Mouse (Mus musculus): ENCODE results near the gene Dock8. TPM values are rescaled to one million over a fixed set of nuclear protein-coding genes. Genes with fewer than 3 reads are reported as not detected.
A peak's percentile ranks its signal among the peaks of the same experiment; 100 is the strongest.

Dock8 gene
- total and polyA plus RNA-seq, 3 experiments: 9.8 to 37.5 (median 22.4) TPM

- no peak for TF ChIP-seq CHD1 (IDR thresholded peaks at IDR 0.05; ENCODE audit: low read depth, low read length)
- no peak for TF ChIP-seq SMC3 (IDR thresholded peaks at IDR 0.05; ENCODE audit: low read depth, low read length)
- no peak for TF ChIP-seq RCOR1 (conservative IDR thresholded peaks at IDR 0.05; ENCODE audit: low read depth, low read length)
- no peak for TF ChIP-seq UBTF (IDR thresholded peaks at IDR 0.05; ENCODE audit: low read depth, low read length)
- TF ChIP-seq ZKSCAN1 (IDR thresholded peaks at IDR 0.05; ENCODE audit: borderline replicate concordance, low read depth, low read length): no peak
- no peak for TF ChIP-seq ZMIZ1 (IDR thresholded peaks at IDR 0.05; ENCODE audit: low read depth, low read length)
- TF ChIP-seq USF2 (conservative IDR thresholded peaks at IDR 0.05; ENCODE audit: low read depth, low read length): no peak
- TF ChIP-seq PAX5 (IDR thresholded peaks at IDR 0.05; ENCODE audit: low read length): no peak
- no peak for TF ChIP-seq MXI1 (IDR thresholded peaks at IDR 0.05; ENCODE audit: low read depth, low read length)
- no peak for TF ChIP-seq USF1 (IDR thresholded peaks at IDR 0.05; ENCODE audit: low read depth, low read length)
- dilution Hi-C loops (cut with MboI; ENCODE audit: extremely low pct_ligation_motif_present, extremely low pct_unique_long_range_greater_than_20kb, low sequenced_read_pairs): no loop called here
These were observed 60.6 kb downstream of the Dock8 start for GRCm38 (mm10) chr19:25059847-25060364.

GRCm38 (mm10) chr19:25060375-25060774, 61.0 kb downstream of the Dock8 start:
- in situ Hi-C loops (cut with MboI; ENCODE audit: low pct_ligation_motif_present, low pct_unique_long_range_greater_than_20kb, low sequenced_read_pairs) (no loop called here), dilution Hi-C loops (cut with MboI; ENCODE audit: extremely low pct_ligation_motif_present, extremely low pct_unique_long_range_greater_than_20kb, low sequenced_read_pairs) (no loop called here)
- Histone ChIP-seq H3K4me2 (ENCODE audit: insufficient read depth, low read depth, poor library complexity, severe bottlenecking) (peak overlapping the region; percentile 88), H3K79me2 (replicated peaks; ENCODE audit: control insufficient read depth, extremely low read depth, insufficient read depth, poor library complexity, severe bottlenecking) (peaks cover 75% of the 10 kb centered on the region), H3K36me3 (replicated peaks in 1 of 2; ENCODE audit: control insufficient read depth in 1 of 2, insufficient read depth in 1 of 2, low read length in 1 of 2) (peaks cover 12 to 64% of the 10 kb centered on the region in 2 experiments), H3K27ac (ENCODE audit: insufficient read depth, low read depth) (peak overlapping the region; percentile 70), H3K9ac (ENCODE audit: insufficient read depth, low read depth) (peak overlapping the region; percentile 55), H3K27me3 (replicated peaks) (no peaks in the 10 kb centered on the region), H3K4me3 (replicated peaks in 1 of 3; ENCODE audit: low read depth in 2 of 3, low read length in 2 of 3, poor library complexity in 1 of 3) (peak overlapping the region in 2 of 3 experiments; percentile 11 to 37), H3K9me3 (replicated peaks; ENCODE audit: low read length) (no peaks in the 10 kb centered on the region), H3K4me1 (ENCODE audit: control insufficient read depth in 1 of 2, insufficient read depth in 2 of 2) (peaks cover 36 to 85% of the 10 kb centered on the region in 2 experiments)
- no peak for DNase-seq (ENCODE audit: extremely low read depth)
- TF ChIP-seq CHD2 (IDR thresholded peaks at IDR 0.05; ENCODE audit: low read length): 0 out of 2 replicates have a peak, but pooled peaks have one; percentile 48
- no peak for TF ChIP-seq CTCF (conservative IDR thresholded peaks at IDR 0.05 in 1 of 2, IDR thresholded peaks at IDR 0.05 in 1 of 2; ENCODE audit: low read depth in 2 of 2, low read length in 2 of 2)

More at GRCm38 (mm10) chr19:25059847-25060364, 60.6 kb downstream of the Dock8 start:
- Histone ChIP-seq H3K79me2 (replicated peaks; ENCODE audit: control insufficient read depth, extremely low read depth, insufficient read depth, poor library complexity, severe bottlenecking) (peaks cover 80% of the 10 kb centered on the region), H3K9ac (ENCODE audit: insufficient read depth, low read depth) (peak overlapping the region; percentile 55), H3K9me3 (replicated peaks; ENCODE audit: low read length) (no peaks in the 10 kb centered on the region), H3K4me1 (ENCODE audit: control insufficient read depth in 1 of 2, insufficient read depth in 2 of 2) (peaks cover 36 to 90% of the 10 kb centered on the region in 2 experiments), H3K4me3 (replicated peaks in 1 of 3; ENCODE audit: low read depth in 2 of 3, low read length in 2 of 3, poor library complexity in 1 of 3) (no peak overlapping the region), H3K4me2 (ENCODE audit: insufficient read depth, low read depth, poor library complexity, severe bottlenecking) (peak overlapping the region; percentile 88), H3K27ac (ENCODE audit: insufficient read depth, low read depth) (peak overlapping the region; percentile 70), H3K36me3 (replicated peaks in 1 of 2; ENCODE audit: control insufficient read depth in 1 of 2, insufficient read depth in 1 of 2, low read length in 1 of 2) (peaks cover 12 to 63% of the 10 kb centered on the region in 2 experiments), H3K27me3 (replicated peaks) (no peaks in the 10 kb centered on the region)
- in situ Hi-C loops (cut with MboI; ENCODE audit: low pct_ligation_motif_present, low pct_unique_long_range_greater_than_20kb, low sequenced_read_pairs): no loop called here
- no peak for DNase-seq (ENCODE audit: extremely low read depth)

DNA sequence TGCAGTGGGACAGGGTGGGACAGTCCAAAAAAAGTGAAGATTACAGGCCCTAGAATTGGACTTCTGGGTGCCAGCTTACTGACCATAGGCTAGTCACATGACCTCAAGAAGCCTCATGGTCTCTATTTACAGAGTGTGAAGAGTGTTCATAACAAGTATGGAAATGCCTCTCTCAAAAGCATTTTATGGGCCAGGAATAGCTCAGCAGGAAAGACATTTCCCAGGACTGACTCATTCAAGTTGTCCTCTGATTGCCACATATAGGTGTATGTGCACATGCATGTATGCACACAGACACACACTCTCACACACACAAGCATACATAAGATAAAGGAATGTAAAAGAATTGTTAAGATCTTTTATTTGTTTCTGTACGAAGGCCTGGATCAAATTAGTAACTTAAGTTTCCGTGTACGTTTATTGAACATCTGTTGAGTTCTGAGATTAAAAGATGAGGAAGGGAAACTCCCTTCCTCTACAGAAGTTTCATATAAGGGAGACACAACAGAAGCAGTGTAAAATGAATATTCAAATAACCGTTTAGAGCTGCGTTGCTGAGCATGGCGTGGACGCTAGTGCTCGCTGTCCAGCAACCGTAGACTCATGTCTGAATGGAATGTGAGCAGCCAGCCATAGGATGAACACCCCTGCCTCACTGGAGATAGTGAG, 63.0 kb downstream of the Dock8 start:
- Histone ChIP-seq H3K27ac (ENCODE audit: insufficient read depth, low read depth) (peak overlapping the region; percentile 90), H3K36me3 (replicated peaks in 1 of 2; ENCODE audit: control insufficient read depth in 1 of 2, insufficient read depth in 1 of 2, low read length in 1 of 2) (peaks cover 16 to 61% of the 10 kb centered on the region in 2 experiments), H3K4me1 (ENCODE audit: control insufficient read depth in 1 of 2, insufficient read depth in 2 of 2) (peaks cover 24 to 75% of the 10 kb centered on the region in 2 experiments), H3K79me2 (replicated peaks; ENCODE audit: control insufficient read depth, extremely low read depth, insufficient read depth, poor library complexity, severe bottlenecking) (peaks cover 56% of the 10 kb centered on the region), H3K4me2 (ENCODE audit: insufficient read depth, low read depth, poor library complexity, severe bottlenecking) (peak overlapping the region; percentile 88), H3K27me3 (replicated peaks) (no peaks in the 10 kb centered on the region), H3K9me3 (replicated peaks; ENCODE audit: low read length) (no peaks in the 10 kb centered on the region), H3K4me3 (replicated peaks in 1 of 3; ENCODE audit: low read depth in 2 of 3, low read length in 2 of 3, poor library complexity in 1 of 3) (peak overlapping the region in 2 of 3 experiments; percentile 13 to 21), H3K9ac (ENCODE audit: insufficient read depth, low read depth) (no peak overlapping the region)
- peak; percentile 69 for DNase-seq (ENCODE audit: extremely low read depth)
- in situ Hi-C loops (cut with MboI; ENCODE audit: low pct_ligation_motif_present, low pct_unique_long_range_greater_than_20kb, low sequenced_read_pairs): no loop called here
- dilution Hi-C loops (cut with MboI; ENCODE audit: extremely low pct_ligation_motif_present, extremely low pct_unique_long_range_greater_than_20kb, low sequenced_read_pairs): no loop called here
- peak; percentile 85 for TF ChIP-seq EP300 (IDR thresholded peaks at IDR 0.05; ENCODE audit: low read length)
- no peak for TF ChIP-seq ZNF384 (IDR thresholded peaks at IDR 0.05; ENCODE audit: low read depth, low read length)
- TF ChIP-seq HCFC1 (IDR thresholded peaks at IDR 0.05; ENCODE audit: low read depth, low read length): no peak; the same call in none of the 2 replicates
- peak; percentile 52 for TF ChIP-seq TCF12 (IDR thresholded peaks at IDR 0.05; ENCODE audit: low read depth, low read length)
- peak; percentile 68 for TF ChIP-seq JUND (conservative IDR thresholded peaks at IDR 0.05; ENCODE audit: low read depth, low read length)
- no peak; the same call in 1 of the 2 replicates for TF ChIP-seq SMC3 (IDR thresholded peaks at IDR 0.05; ENCODE audit: low read depth, low read length)
- no peak for TF ChIP-seq E2F4 (IDR thresholded peaks at IDR 0.05; ENCODE audit: insufficient replicate concordance, low read depth, low read length)
- TF ChIP-seq ELF1 (IDR thresholded peaks at IDR 0.05; ENCODE audit: low read depth, low read length): no peak
- TF ChIP-seq PAX5 (IDR thresholded peaks at IDR 0.05; ENCODE audit: low read length): no peak
- no peak; the same call in 1 of the 2 replicates for TF ChIP-seq MYC (IDR thresholded peaks at IDR 0.05; ENCODE audit: low read depth, low read length)
- TF ChIP-seq MAZ (IDR thresholded peaks at IDR 0.05; ENCODE audit: low read depth, low read length): no peak
- peak; percentile 50; the same call in 1 of the 2 replicates for TF ChIP-seq TBP (conservative IDR thresholded peaks at IDR 0.05; ENCODE audit: low read depth, low read length)
- TF ChIP-seq CHD1 (IDR thresholded peaks at IDR 0.05; ENCODE audit: low read depth, low read length): no peak
- TF ChIP-seq NRF1 (IDR thresholded peaks at IDR 0.05; ENCODE audit: low read depth, low read length): 0 out of 2 replicates have a peak, but pooled peaks have one; percentile 19
- TF ChIP-seq UBTF (IDR thresholded peaks at IDR 0.05; ENCODE audit: low read depth, low read length): no peak
